Mouse (Mus musculus) inflammation-experienced regulatory T-cells (primary cell): ENCODE data around the gene Cmbl. TPM values are rescaled to one million over a fixed set of nuclear protein-coding genes. Genes with fewer than 3 reads are reported as not detected.

Experiments used
- polyA plus RNA-seq, 2 experiments: library from polyadenylated mRNA; unstranded; fragments of 100-300 nt; shearing (Covaris generic); gene quantifications; one replicate each; pipeline ENCODE4 v1.2.1; 2017

The Cmbl gene
- under 1 TPM in 1 of 2 experiments, not detected in 1; 0.13 TPM for polyA plus RNA-seq

GRCm38 (mm10) chr15:31565184-31565583 is at the start of gene Cmbl:
TSS of gene Cmbl (plus strand) at chr15:31565389.

DNA sequence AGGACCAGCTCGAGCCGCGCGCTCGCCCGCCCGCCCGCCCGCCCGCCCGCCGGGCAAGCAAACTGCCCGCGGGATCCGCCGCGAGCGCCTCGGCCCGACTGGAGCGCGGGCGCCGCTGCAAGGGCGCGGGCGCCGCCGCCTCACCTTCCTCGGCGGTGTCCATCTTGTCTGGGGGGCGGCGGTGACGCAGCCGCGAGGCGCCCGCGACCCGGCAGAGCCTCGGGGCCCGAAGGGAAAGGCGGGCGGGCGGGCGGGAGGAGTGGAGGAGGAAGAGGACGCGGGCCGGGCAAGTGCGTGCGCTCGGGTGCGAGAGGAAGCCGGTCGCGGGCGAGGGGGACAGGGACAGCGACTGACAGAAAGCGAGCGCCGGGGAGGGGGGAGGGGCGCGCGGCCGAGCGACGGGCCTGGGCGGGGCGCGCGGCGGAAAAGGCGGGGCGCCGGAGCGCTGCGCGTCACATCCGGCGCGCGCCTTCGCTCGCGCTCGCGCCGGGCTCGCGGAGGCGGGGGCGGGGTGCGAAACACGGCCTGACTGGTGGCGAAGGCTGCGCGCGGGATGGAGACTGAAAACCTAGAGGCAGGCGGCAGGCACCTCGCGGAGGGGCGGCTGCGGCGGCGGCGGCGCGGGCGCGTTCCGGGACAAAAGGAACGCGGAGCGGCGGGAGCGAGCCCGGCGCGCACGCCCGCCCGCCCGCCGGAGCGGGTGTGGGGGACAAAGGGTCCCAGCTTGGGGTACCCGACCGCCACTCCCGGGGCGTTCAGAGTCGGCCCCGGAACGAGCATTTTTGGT is 34.3 kb upstream of the Cmbl start, which contains the start of gene March6:
March6 (minus strand) TSS at position 395 of the 787 bp plus-strand sequence.

GRCm38 (mm10) chr15:31601646-31602374 is 36.6 kb downstream of the Cmbl start, which contains the start of the genes Cct5 and Fam173b:
TSS of gene Cct5 (minus strand) at chr15:31601804.
TSS of gene Fam173b (plus strand) at chr15:31601852.

Other genes starting within 250 kb of the Cmbl start
- gene Ankrd33b, start 197.7 kb upstream of the Cmbl start, polyA plus RNA-seq: 1 to 10 TPM in 1 of 2 experiments, not detected in 1; 1.1 TPM
- under 1 TPM; 0.49 to 0.89 TPM for gene Ropn1l, start 111.7 kb upstream of the Cmbl start, polyA plus RNA-seq
- 1 to 10 TPM; 7.0 to 8.4 TPM for gene March6, start 34.3 kb upstream of the Cmbl start, polyA plus RNA-seq
- 100 to 1,000 TPM; 287 to 341 TPM for gene Cct5, start 36.4 kb downstream of the Cmbl start, polyA plus RNA-seq
- gene Fam173b, start 36.5 kb downstream of the Cmbl start, polyA plus RNA-seq: 10 to 100 TPM; 13.8 to 17.7 TPM